Mouse (Mus musculus) right cerebral cortex, postnatal 4 days (tissue): ENCODE measurements around the gene Nos1ap.

Experiments used
- DNase-seq: peaks from one replicate; pipeline ENCODE4 v3.0.0-alpha.2; 2022

The Nos1ap gene

GRCm38 (mm10) chr1:170588353-170588752 is 1.3 kb downstream of the Nos1ap start:
- DNase-seq = no peak

GRCm38 (mm10) chr1:170586715-170587114 is 2.9 kb downstream of the Nos1ap start:
- DNase-seq = peak; percentile 6

- no peak for DNase-seq
Measured at GRCm38 (mm10) chr1:170583925-170584324, 5.7 kb downstream of the Nos1ap start.

GRCm38 (mm10) chr1:170582341-170582740 is 7.3 kb downstream of the Nos1ap start:
- DNase-seq = no peak

GRCm38 (mm10) chr1:170580485-170581110 is 9.1 kb downstream of the Nos1ap start:
- DNase-seq = no peak

GRCm38 (mm10) chr1:170579476-170579875 is 10.2 kb downstream of the Nos1ap start:
- DNase-seq = no peak

- DNase-seq = no peak
Measured at GRCm38 (mm10) chr1:170579063-170579462, 10.6 kb downstream of the Nos1ap start.

- no peak for DNase-seq
Measured at GRCm38 (mm10) chr1:170576728-170577065, 13.0 kb downstream of the Nos1ap start.

GRCm38 (mm10) chr1:170576012-170576727 is 13.5 kb downstream of the Nos1ap start:
- no peak for DNase-seq

- DNase-seq = no peak
Measured at GRCm38 (mm10) chr1:170573117-170573516, 16.5 kb downstream of the Nos1ap start.

GRCm38 (mm10) chr1:170566969-170567368 is 22.7 kb downstream of the Nos1ap start:
- DNase-seq = no peak

- DNase-seq = no peak
Measured at GRCm38 (mm10) chr1:170566538-170566937, 23.1 kb downstream of the Nos1ap start.

- no peak for DNase-seq
Measured at GRCm38 (mm10) chr1:170564926-170565325, 24.7 kb downstream of the Nos1ap start.

- DNase-seq = no peak
Measured at GRCm38 (mm10) chr1:170562431-170562830, 27.2 kb downstream of the Nos1ap start.

- DNase-seq = no peak
Measured at GRCm38 (mm10) chr1:170560768-170561167, 28.9 kb downstream of the Nos1ap start.

- DNase-seq = no peak
Measured at GRCm38 (mm10) chr1:170557962-170558361, 31.7 kb downstream of the Nos1ap start.

- no peak for DNase-seq
Measured at GRCm38 (mm10) chr1:170556696-170557095, 33.0 kb downstream of the Nos1ap start.

- DNase-seq = peak; percentile 65
Measured at GRCm38 (mm10) chr1:170554939-170555293, 34.7 kb downstream of the Nos1ap start.

GRCm38 (mm10) chr1:170554235-170554938 is 35.3 kb downstream of the Nos1ap start:
- DNase-seq = no peak

- no peak for DNase-seq
Measured at GRCm38 (mm10) chr1:170550649-170551440, 38.8 kb downstream of the Nos1ap start.

- no peak for DNase-seq
Measured at GRCm38 (mm10) chr1:170549059-170549458, 40.6 kb downstream of the Nos1ap start.

- no peak for DNase-seq
Measured at GRCm38 (mm10) chr1:170548192-170548795, 41.4 kb downstream of the Nos1ap start.

- no peak for DNase-seq
Measured at GRCm38 (mm10) chr1:170546297-170546696, 43.4 kb downstream of the Nos1ap start.
